Mouse (Mus musculus) heart, embryonic 16.5 days (tissue): ENCODE results near the gene BC028528. TPM values are rescaled to one million over a fixed set of nuclear protein-coding genes. Genes with fewer than 3 reads are reported as not detected.

Experiments
- ATAC-seq: fragments of 200-750 bp; cut with Nextera tagmentation; replicated peaks from 2 replicates; pipeline ENCODE4 v1.8.0; 2017; ENCODE audit warnings: moderate number of reproducible peaks; ENCODE audit not compliant: insufficient read depth, low FRiP score; ENCODE audit errors: extremely low read depth
- H3K27ac ChIP-seq: fragments of 300-500 bp; sonication (generic); 2 replicates; pipeline ENCODE4 v1.5.1; 2014; ENCODE audit warnings: mild to moderate bottlenecking, low read length, control low read depth, moderate library complexity
- H3K27me3 ChIP-seq: fragments of 300-500 bp; sonication (generic); 2 replicates; pipeline ENCODE4 v1.6.1; 2014; ENCODE audit warnings: low read length, mixed read lengths; ENCODE audit not compliant: control insufficient read depth, insufficient read depth
- H3K36me3 ChIP-seq: fragments of 300-500 bp; sonication (generic); 2 replicates; pipeline ENCODE4 v1.6.1; 2014; ENCODE audit not compliant: control insufficient read depth, insufficient read depth
- H3K4me1 ChIP-seq: fragments of 300-500 bp; sonication (generic); 2 replicates; pipeline ENCODE4 v1.6.1; 2014; ENCODE audit warnings: low read length, mixed read lengths; ENCODE audit not compliant: control insufficient read depth, insufficient read depth
- H3K4me2 ChIP-seq: fragments of 300-500 bp; sonication (generic); 2 replicates; pipeline ENCODE4 v1.6.1; 2014; ENCODE audit warnings: low read depth, mild to moderate bottlenecking, control low read depth, low read length
- H3K4me3 ChIP-seq: fragments of 300-500 bp; sonication (generic); 2 replicates; pipeline ENCODE4 v1.5.1; 2014; ENCODE audit warnings: mild to moderate bottlenecking, control low read depth, low read length
- H3K9ac ChIP-seq: fragments of 300-500 bp; sonication (generic); 2 replicates; pipeline ENCODE4 v1.6.1; 2014; ENCODE audit warnings: low read length, control low read depth
- H3K9me3 ChIP-seq: fragments of 300-500 bp; sonication (generic); replicated peaks from 2 replicates; pipeline ENCODE4 v1.6.1; 2016; ENCODE audit warnings: low read length; ENCODE audit not compliant: control insufficient read depth
- WGBS: fragments of 180-500 bp; shearing (Covaris S2); extraction: QIAGEN DNeasy Blood & Tissue Kit; methylation state at CpG from one replicate; pipeline ENCODE4 v1.1.7; 2014; 5-methylcytosine and 5-hydroxymethylcytosine counted together
- polyA plus RNA-seq: library from polyadenylated mRNA; unstranded; fragments of >200 nt; fragmentation: Nextera tagmentation; extraction: Ambion mirVana; gene quantifications from 2 replicates; pipeline ENCODE4 v1.2.1, GENCODE M21; 2015

Gene BC028528
- polyA plus RNA-seq, 1 experiment from 2014 or later = 41.5 TPM

- Histone ChIP-seq H3K4me1 (peaks cover 24% of the 10 kb centered on the region), H3K27me3 (no peaks in the 10 kb centered on the region), H3K4me3 (no peak overlapping the region), H3K27ac (no peak overlapping the region), H3K9ac (no peak overlapping the region), H3K36me3 (peaks cover 5% of the 10 kb centered on the region; the same call in 1 of the 2 replicates), H3K9me3 (no peaks in the 10 kb centered on the region), H3K4me2 (no peak overlapping the region)
- ATAC-seq = no peak
- WGBS = 68% methylated on average over 3 of the region's 3 CpGs
Observed at GRCm38 (mm10) chr3:95889664-95890063, 2.1 kb downstream of the BC028528 start.

- H3K36me3 ChIP-seq = peaks cover 8% of the 10 kb centered on the region; the same call in 1 of the 2 replicates
- no peak for ATAC-seq
- H3K9me3 ChIP-seq = no peaks in the 10 kb centered on the region
- H3K4me1 ChIP-seq = peaks cover 22% of the 10 kb centered on the region
- H3K27me3 ChIP-seq = no peaks in the 10 kb centered on the region
- WGBS = 75% methylated on average over 4 of the region's 4 CpGs
- H3K27ac ChIP-seq = no peak overlapping the region
- H3K9ac ChIP-seq = no peak overlapping the region
- H3K4me3 ChIP-seq = no peak overlapping the region
- H3K4me2 ChIP-seq = no peak overlapping the region
Observed at GRCm38 (mm10) chr3:95887596-95887995, 4.2 kb downstream of the BC028528 start.

- H3K4me2 ChIP-seq = no peak overlapping the region
- no peak overlapping the region for H3K4me3 ChIP-seq
- peaks cover 16% of the 10 kb centered on the region for H3K4me1 ChIP-seq
- H3K36me3 ChIP-seq = peaks cover 8% of the 10 kb centered on the region; the same call in 1 of the 2 replicates
- H3K27me3 ChIP-seq = no peaks in the 10 kb centered on the region
- H3K27ac ChIP-seq = no peak overlapping the region
- no peak for ATAC-seq
- H3K9me3 ChIP-seq = no peaks in the 10 kb centered on the region
- WGBS = 86% methylated on average over 5 of the region's 5 CpGs
- H3K9ac ChIP-seq = no peak overlapping the region
Observed at GRCm38 (mm10) chr3:95884400-95884799, 7.4 kb downstream of the BC028528 start.

GRCm38 (mm10) chr3:95882816-95883425 is 8.9 kb downstream of the BC028528 start:
- Histone ChIP-seq H3K4me2 (peak overlapping the region; percentile 100), H3K27ac (peak overlapping the region; percentile 69), H3K9me3 (no peaks in the 10 kb centered on the region), H3K9ac (peak overlapping the region; percentile 66), H3K4me1 (peaks cover 16% of the 10 kb centered on the region), H3K27me3 (no peaks in the 10 kb centered on the region), H3K4me3 (peak overlapping the region; percentile 66), H3K36me3 (peaks cover 8% of the 10 kb centered on the region; the same call in 1 of the 2 replicates)
- WGBS = 2% methylated on average over 24 of the region's 24 CpGs
- 0 out of 2 replicates have a peak, but pooled peaks have one; percentile 24 for ATAC-seq

GRCm38 (mm10) chr3:95881979-95882815 is 9.6 kb downstream of the BC028528 start, which contains the start of gene Ciart:
Gene Ciart (minus strand): TSS chr3:95882251.
- H3K9me3 ChIP-seq = no peaks in the 10 kb centered on the region
- WGBS = under 1% methylated on average over 65 of the region's 66 CpGs
- H3K36me3 ChIP-seq = peaks cover 8% of the 10 kb centered on the region; the same call in 1 of the 2 replicates
- H3K4me2 ChIP-seq = peak within 1 kb of the TSS; percentile 100
- peaks cover 16% of the 10 kb centered on the region for H3K4me1 ChIP-seq
- peak within 1 kb of the TSS; percentile 69 for H3K27ac ChIP-seq
- peak within 1 kb of the TSS; percentile 66 for H3K9ac ChIP-seq
- H3K27me3 ChIP-seq = no peaks in the 10 kb centered on the region
- peak within 1 kb of the TSS; percentile 66 for H3K4me3 ChIP-seq
- peak; percentile 96 for ATAC-seq

- 89% methylated on average over 4 of the region's 4 CpGs for WGBS
- H3K9ac ChIP-seq = no peak overlapping the region
Observed at GRCm38 (mm10) chr3:95879063-95879462, 12.7 kb downstream of the BC028528 start.

GRCm38 (mm10) chr3:95872048-95872447 is 19.8 kb downstream of the BC028528 start:
- peaks cover 10% of the 10 kb centered on the region for H3K4me1 ChIP-seq
- H3K27ac ChIP-seq = peak overlapping the region; percentile 58

More at GRCm38 (mm10) chr3:95879063-95879462, 12.7 kb downstream of the BC028528 start:
- H3K36me3 ChIP-seq = 0 out of 2 replicates have a peak, but pooled peaks cover 2% of the 10 kb centered on the region
- no peaks in the 10 kb centered on the region for H3K9me3 ChIP-seq
- H3K4me1 ChIP-seq = peaks cover 16% of the 10 kb centered on the region
- no peak overlapping the region for H3K27ac ChIP-seq
- ATAC-seq = no peak
- no peak overlapping the region for H3K4me3 ChIP-seq
- no peaks in the 10 kb centered on the region for H3K27me3 ChIP-seq
- no peak overlapping the region for H3K4me2 ChIP-seq

GRCm38 (mm10) chr3:95871392-95871867 is 20.4 kb downstream of the BC028528 start, which contains the start of gene Mrps21:
Gene Mrps21 (minus strand): TSS chr3:95871519.
- peak within 1 kb of the TSS; percentile 86 for H3K4me3 ChIP-seq
- H3K36me3 ChIP-seq = peaks cover 18% of the 10 kb centered on the region
- peak within 1 kb of the TSS; percentile 72 for H3K4me2 ChIP-seq
- WGBS = under 1% methylated on average over 33 of the region's 33 CpGs
- ATAC-seq = peak; percentile 93
- H3K9ac ChIP-seq = peak within 1 kb of the TSS; percentile 87
- H3K9me3 ChIP-seq = no peaks in the 10 kb centered on the region
- peak within 1 kb of the TSS; percentile 95 for H3K27ac ChIP-seq
- H3K4me1 ChIP-seq = peaks cover 10% of the 10 kb centered on the region
- H3K27me3 ChIP-seq = no peaks in the 10 kb centered on the region

More at GRCm38 (mm10) chr3:95872048-95872447, 19.8 kb downstream of the BC028528 start:
- WGBS = 59% methylated on average over 7 of the region's 7 CpGs
- H3K9me3 ChIP-seq = no peaks in the 10 kb centered on the region
- no peak for ATAC-seq
- H3K27me3 ChIP-seq = no peaks in the 10 kb centered on the region
- H3K9ac ChIP-seq = peak overlapping the region; percentile 87
- peaks cover 16% of the 10 kb centered on the region for H3K36me3 ChIP-seq
- H3K4me3 ChIP-seq = peak overlapping the region; percentile 86
- H3K4me2 ChIP-seq = peak overlapping the region; percentile 72
